In genomic region chr10:70119451-70119850, GRCm38 (mm10) we compare ENCODE assay signal across 9 mouse cellular contexts. TPM values are rescaled to one million over a fixed set of nuclear protein-coding genes. Genes with fewer than 3 reads are reported as not detected.
A peak's percentile ranks its signal among the peaks of the same experiment; 100 is the strongest.
DNase-seq lines count a peak whose midpoint lies in the region; ATAC-seq and TF ChIP-seq lines count a peak whose summit lies in the region.
"Had no signal": no experiment of that assay in that cellular context is flagged by ENCODE, and none has a peak within 500 bp of the region (broad histone marks: within the 10 kb centered on the region; RNA-seq: fewer than 3 reads in every experiment).

No protein-coding gene starts in this region.

- H3K4me1 ChIP-seq in heart, embryonic 16.5 days (ENCODE audit: control insufficient read depth, insufficient read depth, low read length), result peaks cover 48% of the 10 kb centered on the region
- peaks cover 17% of the 10 kb centered on the region for H3K4me1 ChIP-seq in heart, adult 2 months (ENCODE audit: control insufficient read depth, insufficient read depth, low read length)
- H3K4me1 ChIP-seq in liver, embryonic 15.5 days (replicated peaks), result peaks cover 70% of the 10 kb centered on the region

- H3K27me3 ChIP-seq in heart, embryonic 16.5 days (ENCODE audit: control insufficient read depth, insufficient read depth, low read length), result no peaks in the 10 kb centered on the region
- H3K27me3 ChIP-seq in heart, adult 2 months (ENCODE audit: control insufficient read depth, insufficient read depth, low read length), result no peaks in the 10 kb centered on the region
- H3K27me3 ChIP-seq in liver, embryonic 15.5 days, result no peaks in the 10 kb centered on the region

- no peaks in the 10 kb centered on the region; the same call in 1 of the 2 replicates for H3K36me3 ChIP-seq in heart, embryonic 16.5 days (ENCODE audit: control insufficient read depth, insufficient read depth)
- H3K36me3 ChIP-seq in heart, adult 2 months (ENCODE audit: control insufficient read depth, insufficient read depth, low read length), result no peaks in the 10 kb centered on the region; the same call in 1 of the 2 replicates
- H3K36me3 ChIP-seq in liver, embryonic 15.5 days (replicated peaks), result 0 out of 2 replicates have a peak, but pooled peaks cover 3% of the 10 kb centered on the region

- no peak for ATAC-seq in heart, embryonic 16.5 days (replicated peaks; ENCODE audit: extremely low read depth, insufficient read depth, low FRiP score)
- 0 out of 2 replicates have a peak, but pooled peaks have one; percentile 2 for ATAC-seq in liver, embryonic 15.5 days (ENCODE audit: insufficient read depth)

- peak overlapping the region; percentile 65 for H3K9ac ChIP-seq in heart, embryonic 16.5 days (ENCODE audit: low read length)
- no peak overlapping the region for H3K9ac ChIP-seq in heart, adult 2 months (ENCODE audit: low read depth, low read length)
- H3K9ac ChIP-seq in liver, embryonic 15.5 days, result no peak overlapping the region

- peak overlapping the region; percentile 25; the same call in 1 of the 2 replicates for H3K4me3 ChIP-seq in heart, embryonic 16.5 days (ENCODE audit: low read length)
- no peak overlapping the region for H3K4me3 ChIP-seq in heart, adult 2 months
- no peak overlapping the region for H3K4me3 ChIP-seq in liver, embryonic 15.5 days (replicated peaks)

- no peak for TF ChIP-seq EP300 in heart, adult 2 months (IDR thresholded peaks at IDR 0.05; ENCODE audit: insufficient read depth, low read depth, low read length)

- no peaks in the 10 kb centered on the region for H3K9me3 ChIP-seq in heart, embryonic 16.5 days (replicated peaks; ENCODE audit: control insufficient read depth, low read length)
- no peaks in the 10 kb centered on the region for H3K9me3 ChIP-seq in liver, embryonic 15.5 days (replicated peaks)
- H3K9me3 ChIP-seq: G1E had no signal

- peak overlapping the region; percentile 95 for H3K27ac ChIP-seq in heart, embryonic 16.5 days (ENCODE audit: low read length)
- no peak overlapping the region for H3K27ac ChIP-seq in heart, adult 2 months
- peak overlapping the region; percentile 87 for H3K27ac ChIP-seq in liver, embryonic 15.5 days (replicated peaks)

- intact Hi-C loops in heart, adult 2 months (cut with DNase I), result no loop called here

- peak overlapping the region; percentile 63 for H3K4me2 ChIP-seq in heart, embryonic 16.5 days (ENCODE audit: low read depth, low read length)
- peak overlapping the region; percentile 67 for H3K4me2 ChIP-seq in liver, embryonic 15.5 days

- no peak for TF ChIP-seq POLR2A in heart, adult 2 months (IDR thresholded peaks at IDR 0.05; ENCODE audit: insufficient read depth, low read depth, low read length)

- WGBS in heart, embryonic 16.5 days, result 12% methylated on average over 9 of the region's 9 CpGs
- WGBS in heart, adult 2 months, result 33% methylated on average over 9 of the region's 9 CpGs
- 25% methylated on average over 9 of the region's 9 CpGs for WGBS in liver, embryonic 15.5 days (ENCODE audit: insufficient replicate concordance)

- H3K79me2 ChIP-seq in heart, adult 2 months (replicated peaks; ENCODE audit: control insufficient read depth, insufficient read depth, low read length), result peaks cover 16% of the 10 kb centered on the region

- no peak for TF ChIP-seq CTCF in heart, adult 2 months (IDR thresholded peaks at IDR 0.05)

- DNase-seq in heart, adult 2 months, result no peak
- DNase-seq in thymus, postnatal 0 days (ENCODE audit: low spot score), result peak; percentile 17
- DNase-seq in thymus, postnatal 25 days, result no peak
- DNase-seq in left cerebral cortex, adult 8-10 months (ENCODE audit: low spot score in 2 of 2), result no peak
- no peak for DNase-seq in urinary bladder, postnatal 14 days (ENCODE audit: low spot score)
- DNase-seq: cerebellum, postnatal 14 days had no signal

RNA-seq across cellular contexts. Expression of gene Ccdc6, which starts 22.5 kb away (rescaled TPM):
- polyA plus RNA-seq in heart, embryonic 16.5 days (2015; fragmentation: Nextera tagmentation; extraction: Ambion mirVana), result 13.1 and 14.0 TPM in 2 replicates
- 10 to 100 TPM; 26.3 to 28.5 TPM for total RNA-seq in heart, adult 2 months (2021)
- 14.3 and 18.4 TPM in 2 replicates for polyA plus RNA-seq in heart, adult 2 months (2012; rRNA removed)
- polyA plus RNA-seq in thymus, postnatal 0 days (2015; fragmentation: Nextera tagmentation; extraction: Ambion mirVana), result 14.7 and 16.4 TPM in 2 replicates
- polyA plus RNA-seq in liver, embryonic 15.5 days (2015; fragmentation: Nextera tagmentation; extraction: Ambion mirVana), result 7.0 and 7.5 TPM in 2 replicates
- 10 to 100 TPM; 49.4 to 56.3 (median 52.7) TPM for total RNA-seq in left cerebral cortex, adult 8-10 months (2022)
